Mouse (Mus musculus) small intestine, adult 2 months (tissue): Measurements from ENCODE around the gene Gab2. TPM values are rescaled to one million over a fixed set of nuclear protein-coding genes. Genes with fewer than 3 reads are reported as not detected.

Experiments
- H3K27ac ChIP-seq: fragments of 200-500 bp; 2 replicates; pipeline ENCODE4 v1.5.1; 2012; ENCODE audit warnings: low read depth, low read length, control low read depth, inconsistent platforms; ENCODE audit not compliant: insufficient read depth
- H3K27me3 ChIP-seq: fragments of 200-500 bp; 2 replicates; pipeline ENCODE4 v1.6.1; 2012; ENCODE audit warnings: mild to moderate bottlenecking, moderate library complexity, low read length, inconsistent platforms; ENCODE audit not compliant: control insufficient read depth, insufficient read depth
- H3K36me3 ChIP-seq: fragments of 200-500 bp; 2 replicates; pipeline ENCODE4 v1.6.1; 2012; ENCODE audit warnings: mild to moderate bottlenecking, low read length, control low read depth, inconsistent platforms; ENCODE audit not compliant: control insufficient read depth, insufficient read depth
- H3K4me1 ChIP-seq: fragments of 200-500 bp; 2 replicates; pipeline ENCODE4 v1.6.1; 2012; ENCODE audit warnings: low read length, inconsistent platforms, mixed read lengths; ENCODE audit not compliant: control insufficient read depth, insufficient read depth, insufficient read length
- H3K4me3 ChIP-seq: fragments of 200-500 bp; 2 replicates; pipeline ENCODE4 v1.5.1; 2012; ENCODE audit warnings: low read depth, mild to moderate bottlenecking, control low read depth, inconsistent platforms, low read length, moderate library complexity
- CTCF ChIP-seq: fragments of 200-500 bp; IDR thresholded peaks from 2 replicates; pipeline ENCODE4 v1.5.1; 2012; ENCODE audit warnings: low read depth, mild to moderate bottlenecking, control low read depth, inconsistent platforms, low read length, moderate library complexity, mixed read lengths; ENCODE audit not compliant: insufficient replicate concordance, insufficient read length; ENCODE audit errors: extremely low read depth
- POLR2A ChIP-seq: fragments of 200-500 bp; IDR thresholded peaks from 2 replicates; pipeline ENCODE4 v1.6.1; 2012; ENCODE audit warnings: low read depth, mild to moderate bottlenecking, control low read depth, inconsistent platforms, low read length, moderate library complexity
- WGBS: fragments of 180-500 bp; shearing (Covaris S2); methylation state at CpG from one replicate; pipeline ENCODE4 v1.1.7; 2018; 5-methylcytosine and 5-hydroxymethylcytosine counted together
- polyA plus RNA-seq: library from polyadenylated mRNA; depleted of rRNA; stranded (reverse); fragments of >200 nt; gene quantifications from 2 replicates; pipeline ENCODE4 v1.2.3, GENCODE M21; 2012

Gene Gab2
- polyA plus RNA-seq, 1 experiment = 12.1 TPM

- no peaks in the 10 kb centered on the region for H3K27me3 ChIP-seq
- peaks cover 8% of the 10 kb centered on the region; the same call in 1 of the 2 replicates for H3K4me1 ChIP-seq
- H3K36me3 ChIP-seq = peaks cover 33% of the 10 kb centered on the region
- peak overlapping the region; percentile 52; the same call in 1 of the 2 replicates for H3K27ac ChIP-seq
- no peak overlapping the region for H3K4me3 ChIP-seq
- TF ChIP-seq POLR2A (no peak), CTCF (no peak)
- 50% methylated on average over 4 of the region's 4 CpGs for WGBS
These were observed 223.8 kb downstream of the Gab2 start for GRCm38 (mm10) chr7:97305206-97305605.

- Histone ChIP-seq H3K27ac (no peak overlapping the region), H3K4me1 (peaks cover 8% of the 10 kb centered on the region; the same call in 1 of the 2 replicates), H3K4me3 (no peak overlapping the region), H3K27me3 (no peaks in the 10 kb centered on the region), H3K36me3 (peaks cover 29% of the 10 kb centered on the region)
- 97% methylated on average over 2 of the region's 2 CpGs for WGBS
- TF ChIP-seq POLR2A (no peak), CTCF (no peak)
These were observed 225.4 kb downstream of the Gab2 start for GRCm38 (mm10) chr7:97306813-97307212.

- H3K4me3 ChIP-seq = no peak overlapping the region
- TF ChIP-seq CTCF = no peak
- TF ChIP-seq POLR2A = no peak
- peaks cover 8% of the 10 kb centered on the region; the same call in 1 of the 2 replicates for H3K4me1 ChIP-seq
- H3K27ac ChIP-seq = no peak overlapping the region
- H3K36me3 ChIP-seq = peaks cover 24% of the 10 kb centered on the region
- no peaks in the 10 kb centered on the region for H3K27me3 ChIP-seq
- 82% methylated on average over 1 of the region's 1 CpGs for WGBS
These were observed 226.2 kb downstream of the Gab2 start for GRCm38 (mm10) chr7:97307546-97307945.

- no peaks in the 10 kb centered on the region for H3K27me3 ChIP-seq
- H3K4me3 ChIP-seq = no peak overlapping the region
- WGBS = 84% methylated on average over 4 of the region's 4 CpGs
- H3K27ac ChIP-seq = no peak overlapping the region
- peaks cover 10% of the 10 kb centered on the region for H3K36me3 ChIP-seq
- TF ChIP-seq POLR2A (no peak), CTCF (no peak)
- H3K4me1 ChIP-seq = peaks cover 7% of the 10 kb centered on the region; the same call in 1 of the 2 replicates
These were observed 228.3 kb downstream of the Gab2 start for GRCm38 (mm10) chr7:97309461-97310340.

- Histone ChIP-seq H3K27ac (no peak overlapping the region), H3K36me3 (peaks cover 5% of the 10 kb centered on the region), H3K4me1 (peaks cover 5% of the 10 kb centered on the region; the same call in 1 of the 2 replicates), H3K27me3 (no peaks in the 10 kb centered on the region), H3K4me3 (no peak overlapping the region)
- 90% methylated on average over 3 of the region's 3 CpGs for WGBS
- TF ChIP-seq POLR2A (no peak), CTCF (no peak)
These were observed 228.9 kb downstream of the Gab2 start for GRCm38 (mm10) chr7:97310341-97310635.

GRCm38 (mm10) chr7:97311620-97312019 is 230.2 kb downstream of the Gab2 start:
- Histone ChIP-seq H3K27ac (no peak overlapping the region), H3K4me3 (no peak overlapping the region), H3K4me1 (no peaks in the 10 kb centered on the region), H3K36me3 (peaks cover 5% of the 10 kb centered on the region), H3K27me3 (no peaks in the 10 kb centered on the region)
- WGBS = 91% methylated on average over 14 of the region's 14 CpGs
- TF ChIP-seq CTCF (no peak), POLR2A (no peak)

GRCm38 (mm10) chr7:97312196-97312595 is 230.8 kb downstream of the Gab2 start:
- no peak overlapping the region for H3K4me3 ChIP-seq
- TF ChIP-seq CTCF = no peak
- TF ChIP-seq POLR2A = no peak
- WGBS = 90% methylated on average over 17 of the region's 17 CpGs
- no peaks in the 10 kb centered on the region for H3K27me3 ChIP-seq
- H3K27ac ChIP-seq = no peak overlapping the region
- H3K4me1 ChIP-seq = peaks cover under 1% of the 10 kb centered on the region; the same call in 1 of the 2 replicates
- H3K36me3 ChIP-seq = peaks cover 5% of the 10 kb centered on the region

- no peak overlapping the region for H3K27ac ChIP-seq
- WGBS = 89% methylated on average over 6 of the region's 6 CpGs
- H3K36me3 ChIP-seq = peaks cover 5% of the 10 kb centered on the region
- no peaks in the 10 kb centered on the region for H3K27me3 ChIP-seq
- no peak overlapping the region for H3K4me3 ChIP-seq
- H3K4me1 ChIP-seq = peaks cover 5% of the 10 kb centered on the region; the same call in 1 of the 2 replicates
- no peak for TF ChIP-seq CTCF
- TF ChIP-seq POLR2A = no peak
These were observed 231.5 kb downstream of the Gab2 start for GRCm38 (mm10) chr7:97312856-97313255.
